Mouse (Mus musculus): ENCODE measurements around the gene Grhl1. TPM values are rescaled to one million over a fixed set of nuclear protein-coding genes. Genes with fewer than 3 reads are reported as not detected.

Grhl1 gene
- polyA plus RNA-seq, 1 experiment from 2014 or later: 2.8 TPM

- Histone ChIP-seq H3K4me1 (ENCODE audit: insufficient read depth, low read length) (no peaks in the 10 kb centered on the region), H3K36me3 (ENCODE audit: insufficient read depth, low read length) (no peaks in the 10 kb centered on the region), H3K4me2 (replicated peaks; ENCODE audit: low read depth, low read length) (no peak overlapping the region), H3K27ac (ENCODE audit: low read length) (no peak overlapping the region), H3K9ac (replicated peaks; ENCODE audit: low read length) (no peak overlapping the region), H3K27me3 (ENCODE audit: insufficient read depth, low read length) (no peaks in the 10 kb centered on the region), H3K9me3 (ENCODE audit: low read length) (no peaks in the 10 kb centered on the region), H3K4me3 (ENCODE audit: low read length) (no peak overlapping the region)
- 81% methylated on average over 7 of the region's 7 CpGs for WGBS
- no peak for ATAC-seq (ENCODE audit: low FRiP score, low TSS enrichment)
Observed at GRCm38 (mm10) chr12:24563395-24563960, 8.6 kb upstream of the Grhl1 start.

DNA sequence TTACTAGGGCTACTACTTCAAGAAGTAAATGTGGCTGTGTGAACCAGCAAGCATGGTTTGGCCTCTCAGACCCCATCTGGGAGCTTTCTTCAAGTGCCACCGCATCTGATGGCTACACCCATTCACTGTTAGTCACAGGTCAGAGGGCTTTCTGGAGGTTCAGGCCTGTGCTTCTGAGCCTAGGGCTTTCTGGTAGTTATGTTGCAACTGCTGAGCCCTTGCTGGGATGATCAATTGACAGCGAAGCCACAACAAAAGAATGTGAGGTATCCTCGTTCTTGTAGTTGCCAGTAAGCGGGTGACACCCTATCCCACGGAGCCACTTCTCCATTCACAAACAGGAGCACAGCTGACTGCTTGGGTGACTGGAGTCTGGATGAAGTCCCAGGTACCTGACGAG, 6.8 kb upstream of the Grhl1 start:
- ATAC-seq (ENCODE audit: low FRiP score, low TSS enrichment): no peak
- H3K9me3 ChIP-seq (ENCODE audit: low read length): no peaks in the 10 kb centered on the region
- H3K36me3 ChIP-seq (ENCODE audit: insufficient read depth, low read length): no peaks in the 10 kb centered on the region
- no peak overlapping the region for H3K27ac ChIP-seq (ENCODE audit: low read length)
- H3K9ac ChIP-seq (replicated peaks; ENCODE audit: low read length): no peak overlapping the region
- H3K4me3 ChIP-seq (ENCODE audit: low read length): no peak overlapping the region
- H3K27me3 ChIP-seq (ENCODE audit: insufficient read depth, low read length): no peaks in the 10 kb centered on the region
- no peaks in the 10 kb centered on the region for H3K4me1 ChIP-seq (ENCODE audit: insufficient read depth, low read length)
- 69% methylated on average over 6 of the region's 6 CpGs for WGBS
- no peak overlapping the region for H3K4me2 ChIP-seq (replicated peaks; ENCODE audit: low read depth, low read length)

DNA sequence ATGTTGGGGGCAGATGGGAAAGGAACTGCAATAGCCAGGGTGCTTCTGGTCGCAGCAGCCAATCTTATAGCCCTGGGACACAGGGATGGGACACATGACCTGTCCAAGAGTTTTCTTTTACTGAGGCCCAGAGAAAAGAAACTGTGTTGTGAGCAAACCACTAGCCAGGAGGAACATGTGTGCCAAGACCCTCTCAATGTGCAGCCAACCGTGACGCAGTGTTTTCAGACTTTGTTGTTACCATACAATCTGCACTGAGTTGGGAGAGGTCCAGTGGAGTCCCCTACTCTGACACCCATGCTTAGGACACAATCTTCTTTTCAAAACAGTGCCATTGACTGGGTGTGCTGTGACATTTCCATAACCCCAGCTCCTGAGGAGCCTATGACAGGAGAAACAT, 4.5 kb upstream of the Grhl1 start:
- 81% methylated on average over 3 of the region's 3 CpGs for WGBS
- H3K4me2 ChIP-seq (replicated peaks; ENCODE audit: low read depth, low read length): no peak overlapping the region
- no peaks in the 10 kb centered on the region for H3K9me3 ChIP-seq (ENCODE audit: low read length)
- H3K4me3 ChIP-seq (ENCODE audit: low read length): no peak overlapping the region
- peaks cover 10% of the 10 kb centered on the region; the same call in 1 of the 2 replicates for H3K27me3 ChIP-seq (ENCODE audit: insufficient read depth, low read length)
- H3K4me1 ChIP-seq (ENCODE audit: insufficient read depth, low read length): peaks cover 7% of the 10 kb centered on the region
- H3K27ac ChIP-seq (ENCODE audit: low read length): no peak overlapping the region
- H3K9ac ChIP-seq (replicated peaks; ENCODE audit: low read length): no peak overlapping the region
- H3K36me3 ChIP-seq (ENCODE audit: insufficient read depth, low read length): no peaks in the 10 kb centered on the region
- no peak for ATAC-seq (ENCODE audit: low FRiP score, low TSS enrichment)

DNA sequence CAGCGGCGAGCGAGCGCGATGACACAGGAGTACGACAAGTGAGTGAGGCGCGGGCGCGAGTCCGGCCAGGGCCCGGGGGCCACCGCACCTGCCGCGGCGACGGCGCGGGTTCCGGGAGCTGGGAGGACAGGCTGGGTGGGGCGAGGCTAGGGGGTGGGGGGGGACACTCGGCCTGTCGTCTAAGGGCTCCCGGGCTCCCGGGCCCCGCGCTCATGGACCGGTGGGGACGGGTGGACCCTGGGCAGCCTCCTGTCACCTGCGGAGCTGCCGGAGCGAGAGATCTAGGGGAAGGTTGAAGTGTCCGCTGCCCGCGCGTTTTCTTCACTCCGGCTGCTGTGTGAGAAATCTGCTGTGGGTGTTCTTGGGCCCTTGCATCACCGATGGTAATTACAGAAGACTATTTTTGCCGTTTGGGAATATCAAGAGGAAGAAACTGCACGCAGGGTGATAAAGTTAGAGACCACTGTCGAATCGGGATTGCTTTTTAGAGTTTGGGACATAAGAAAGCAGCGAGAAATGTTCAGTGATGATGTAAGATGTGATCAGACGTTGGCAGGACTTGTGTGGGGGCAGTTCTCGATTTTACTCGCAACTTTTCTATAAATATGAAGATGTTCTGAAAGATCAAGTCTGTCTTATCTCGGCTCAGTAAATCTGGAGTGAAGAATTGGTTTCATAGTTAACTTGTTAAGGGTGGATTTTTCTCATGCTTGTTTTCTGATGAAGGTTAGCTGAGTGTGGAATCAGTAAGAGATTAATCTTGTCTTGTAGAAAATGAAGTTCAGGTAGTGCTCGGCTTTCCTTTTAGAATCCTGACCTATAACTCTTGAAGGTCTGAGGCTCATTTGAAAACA, 565 bp downstream of the Grhl1 start:
- H3K27me3 ChIP-seq (ENCODE audit: insufficient read depth, low read length): peaks cover 10% of the 10 kb centered on the region; the same call in 1 of the 2 replicates
- H3K4me3 ChIP-seq (ENCODE audit: low read length): peak overlapping the region; percentile 72
- H3K9ac ChIP-seq (replicated peaks; ENCODE audit: low read length): peak overlapping the region; percentile 69
- H3K36me3 ChIP-seq (ENCODE audit: insufficient read depth, low read length): no peaks in the 10 kb centered on the region
- H3K9me3 ChIP-seq (ENCODE audit: low read length): no peaks in the 10 kb centered on the region
- no peak overlapping the region for H3K27ac ChIP-seq (ENCODE audit: low read length)
- ATAC-seq (ENCODE audit: low FRiP score, low TSS enrichment): peak; percentile 46
- H3K4me2 ChIP-seq (replicated peaks; ENCODE audit: low read depth, low read length): peak overlapping the region; percentile 93
- WGBS: 4% methylated on average over 43 of the region's 48 CpGs
- H3K4me1 ChIP-seq (ENCODE audit: insufficient read depth, low read length): peaks cover 22% of the 10 kb centered on the region

- Histone ChIP-seq H3K4me3 (ENCODE audit: low read length) (peak overlapping the region; percentile 72), H3K4me2 (replicated peaks; ENCODE audit: low read depth, low read length) (peak overlapping the region; percentile 93), H3K27ac (ENCODE audit: low read length) (no peak overlapping the region), H3K27me3 (ENCODE audit: insufficient read depth, low read length) (peaks cover 10% of the 10 kb centered on the region; the same call in 1 of the 2 replicates), H3K4me1 (ENCODE audit: insufficient read depth, low read length) (peaks cover 22% of the 10 kb centered on the region), H3K9ac (replicated peaks; ENCODE audit: low read length) (no peak overlapping the region), H3K9me3 (ENCODE audit: low read length) (no peaks in the 10 kb centered on the region), H3K36me3 (ENCODE audit: insufficient read depth, low read length) (no peaks in the 10 kb centered on the region)
- 43% methylated on average over 3 of the region's 3 CpGs for WGBS
- no peak for ATAC-seq (ENCODE audit: low FRiP score, low TSS enrichment)
Observed at GRCm38 (mm10) chr12:24573275-24573580, 1.1 kb downstream of the Grhl1 start.

GRCm38 (mm10) chr12:24574870-24575269, 2.8 kb downstream of the Grhl1 start:
- ATAC-seq (ENCODE audit: low FRiP score, low TSS enrichment): no peak
- Histone ChIP-seq H3K27me3 (ENCODE audit: insufficient read depth, low read length) (peaks cover 10% of the 10 kb centered on the region; the same call in 1 of the 2 replicates), H3K36me3 (ENCODE audit: insufficient read depth, low read length) (no peaks in the 10 kb centered on the region), H3K4me2 (replicated peaks; ENCODE audit: low read depth, low read length) (peak overlapping the region; percentile 11; the same call in 1 of the 2 replicates), H3K9me3 (ENCODE audit: low read length) (no peaks in the 10 kb centered on the region), H3K9ac (replicated peaks; ENCODE audit: low read length) (no peak overlapping the region), H3K27ac (ENCODE audit: low read length) (no peak overlapping the region; the same call in 1 of the 2 replicates), H3K4me3 (ENCODE audit: low read length) (no peak overlapping the region), H3K4me1 (ENCODE audit: insufficient read depth, low read length) (peaks cover 22% of the 10 kb centered on the region)
- WGBS: 25% methylated on average over 7 of the region's 7 CpGs

GRCm38 (mm10) chr12:24580452-24580851, 8.4 kb downstream of the Grhl1 start:
- Histone ChIP-seq H3K4me3 (ENCODE audit: low read length) (no peak overlapping the region), H3K4me2 (replicated peaks; ENCODE audit: low read depth, low read length) (no peak overlapping the region), H3K27me3 (ENCODE audit: insufficient read depth, low read length) (no peaks in the 10 kb centered on the region), H3K9ac (replicated peaks; ENCODE audit: low read length) (no peak overlapping the region), H3K4me1 (ENCODE audit: insufficient read depth, low read length) (peaks cover 9% of the 10 kb centered on the region), H3K36me3 (ENCODE audit: insufficient read depth, low read length) (no peaks in the 10 kb centered on the region), H3K9me3 (ENCODE audit: low read length) (no peaks in the 10 kb centered on the region), H3K27ac (ENCODE audit: low read length) (no peak overlapping the region)
- 74% methylated on average over 1 of the region's 1 CpGs for WGBS
- no peak for ATAC-seq (ENCODE audit: low FRiP score, low TSS enrichment)

DNA sequence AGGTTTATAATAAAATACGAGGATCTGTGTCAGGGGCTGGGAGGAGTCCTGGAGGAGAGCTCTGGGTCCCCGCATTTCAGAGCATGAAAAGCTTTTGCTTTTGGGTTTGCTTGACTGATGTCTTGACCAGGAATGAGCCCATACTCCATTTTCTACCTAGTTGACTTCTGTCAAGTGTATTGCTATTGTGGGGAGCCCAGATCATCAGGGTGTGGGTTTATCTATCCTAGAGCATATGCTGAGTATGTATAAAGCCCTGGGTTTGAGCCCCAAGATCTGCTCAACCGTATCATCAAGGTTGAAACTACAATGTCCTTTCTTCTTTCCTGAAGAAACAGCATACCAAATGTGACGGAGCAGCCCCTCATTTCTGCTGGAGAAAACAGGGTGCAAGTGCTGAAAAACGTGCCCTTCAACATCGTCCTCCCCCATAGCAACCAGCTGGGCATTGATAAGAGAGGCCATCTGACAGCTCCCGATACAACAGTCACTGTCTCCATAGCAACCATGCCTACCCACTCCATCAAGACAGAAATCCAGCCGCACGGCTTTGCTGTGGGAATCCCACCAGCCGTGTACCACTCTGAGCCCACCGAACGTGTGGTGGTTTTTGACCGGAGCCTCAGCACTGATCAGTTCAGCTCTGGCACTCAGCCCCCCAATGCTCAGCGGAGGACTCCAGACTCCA, 9.1 kb downstream of the Grhl1 start:
- no peaks in the 10 kb centered on the region for H3K27me3 ChIP-seq (ENCODE audit: insufficient read depth, low read length)
- no peak for ATAC-seq (ENCODE audit: low FRiP score, low TSS enrichment)

GRCm38 (mm10) chr12:24583653-24584052, 11.6 kb downstream of the Grhl1 start:
- H3K9ac ChIP-seq (replicated peaks; ENCODE audit: low read length): no peak overlapping the region
- no peaks in the 10 kb centered on the region for H3K27me3 ChIP-seq (ENCODE audit: insufficient read depth, low read length)
- peaks cover 4% of the 10 kb centered on the region; the same call in 1 of the 2 replicates for H3K4me1 ChIP-seq (ENCODE audit: insufficient read depth, low read length)
- WGBS: 87% methylated on average over 3 of the region's 3 CpGs
- H3K4me2 ChIP-seq (replicated peaks; ENCODE audit: low read depth, low read length): no peak overlapping the region
- no peak overlapping the region for H3K4me3 ChIP-seq (ENCODE audit: low read length)
- H3K27ac ChIP-seq (ENCODE audit: low read length): no peak overlapping the region
- no peaks in the 10 kb centered on the region for H3K9me3 ChIP-seq (ENCODE audit: low read length)
- ATAC-seq (ENCODE audit: low FRiP score, low TSS enrichment): no peak
- H3K36me3 ChIP-seq (ENCODE audit: insufficient read depth, low read length): no peaks in the 10 kb centered on the region

More for the DNA sequence above, 9.1 kb downstream of the Grhl1 start:
- no peak overlapping the region for H3K9ac ChIP-seq (replicated peaks; ENCODE audit: low read length)
- no peaks in the 10 kb centered on the region for H3K36me3 ChIP-seq (ENCODE audit: insufficient read depth, low read length)
- no peak overlapping the region for H3K4me2 ChIP-seq (replicated peaks; ENCODE audit: low read depth, low read length)
- H3K4me3 ChIP-seq (ENCODE audit: low read length): no peak overlapping the region
- WGBS: 85% methylated on average over 14 of the region's 14 CpGs
- H3K4me1 ChIP-seq (ENCODE audit: insufficient read depth, low read length): peaks cover 2% of the 10 kb centered on the region; the same call in 1 of the 2 replicates
- no peak overlapping the region for H3K27ac ChIP-seq (ENCODE audit: low read length)
- H3K9me3 ChIP-seq (ENCODE audit: low read length): no peaks in the 10 kb centered on the region

All from kidney, embryonic 16.5 days (tissue).